Mouse (Mus musculus) liver, adult (tissue): ENCODE results near the gene AU022751.
"Not testable (repeated sequence)": the region's sequence is repeated elsewhere in the genome, so short reads cannot be mapped to it uniquely, and the experiment has no call there.

Source experiments
- GATA4 ChIP-seq: IDR thresholded peaks from 2 replicates; pipeline ENCODE4 v1.6.1; 2014; ENCODE audit warnings: mild to moderate bottlenecking, low read length; ENCODE audit not compliant: insufficient replicate concordance

AU022751 gene

GRCm38 (mm10) chrX:6082954-6083680, at the start of gene AU022751:
TSS of gene AU022751 (minus strand) at chrX:6083419.
- TF ChIP-seq GATA4, result no peak

DNA sequence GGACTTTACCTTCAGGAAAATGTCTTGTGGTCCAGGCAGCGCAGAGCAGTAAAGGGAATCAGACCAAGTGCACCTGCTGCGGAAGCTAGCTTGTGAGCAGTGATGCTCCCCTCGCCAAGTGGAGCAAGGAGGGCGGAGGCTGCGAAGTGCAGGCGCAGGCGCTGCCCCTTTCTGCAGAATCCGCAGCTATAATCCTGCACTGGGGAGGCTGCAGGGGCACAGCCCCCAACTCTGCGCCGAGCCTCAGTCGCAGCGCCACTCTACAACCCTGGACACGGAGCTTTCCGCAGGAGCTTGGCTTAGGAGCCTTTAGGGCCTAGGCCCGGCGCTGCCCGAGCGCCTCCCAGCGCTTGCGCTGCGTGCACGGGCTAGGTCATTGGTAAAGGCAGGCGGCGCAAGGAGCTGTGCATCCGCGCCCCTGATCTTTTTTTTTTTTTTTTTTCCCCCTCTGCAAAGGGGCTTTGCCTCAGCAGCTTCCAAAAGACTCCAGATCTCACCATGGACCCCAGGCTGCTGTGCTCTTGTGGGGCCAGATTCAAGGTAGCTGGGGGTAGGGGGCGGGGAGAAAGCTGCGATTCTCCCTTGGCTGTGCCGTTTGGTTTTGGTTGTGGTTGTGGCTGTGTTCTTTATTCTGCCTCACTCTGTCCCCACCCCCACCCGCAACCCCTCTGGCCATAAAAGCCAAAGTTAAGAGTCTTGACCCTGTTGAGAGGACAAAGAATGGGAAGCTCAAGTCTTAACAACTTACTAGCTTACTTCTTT, 9.0 kb upstream of the AU022751 start:
- TF ChIP-seq GATA4, result no peak

GRCm38 (mm10) chrX:6091547-6091946, 8.3 kb upstream of the AU022751 start:
- TF ChIP-seq GATA4, result no peak

DNA sequence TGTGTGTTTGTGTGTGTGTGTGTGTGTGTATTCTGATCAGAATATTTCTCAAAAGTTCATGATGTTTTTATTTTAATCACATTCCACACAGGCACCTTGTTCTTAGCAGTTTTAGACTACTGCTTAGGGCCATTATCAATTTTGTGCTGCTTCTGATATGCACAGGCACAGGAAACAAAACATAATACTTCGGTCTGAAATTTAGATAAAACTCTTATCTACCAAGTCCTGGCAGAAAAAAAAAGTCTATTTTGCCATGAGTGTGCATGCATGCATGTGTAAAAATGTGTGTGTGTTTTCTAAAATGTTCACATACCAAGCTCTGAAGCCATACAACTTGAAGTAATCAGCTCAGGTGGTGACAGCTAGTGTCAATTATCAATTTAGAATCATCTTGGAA, 21.7 kb downstream of the AU022751 start:
- TF ChIP-seq GATA4, result no peak

DNA sequence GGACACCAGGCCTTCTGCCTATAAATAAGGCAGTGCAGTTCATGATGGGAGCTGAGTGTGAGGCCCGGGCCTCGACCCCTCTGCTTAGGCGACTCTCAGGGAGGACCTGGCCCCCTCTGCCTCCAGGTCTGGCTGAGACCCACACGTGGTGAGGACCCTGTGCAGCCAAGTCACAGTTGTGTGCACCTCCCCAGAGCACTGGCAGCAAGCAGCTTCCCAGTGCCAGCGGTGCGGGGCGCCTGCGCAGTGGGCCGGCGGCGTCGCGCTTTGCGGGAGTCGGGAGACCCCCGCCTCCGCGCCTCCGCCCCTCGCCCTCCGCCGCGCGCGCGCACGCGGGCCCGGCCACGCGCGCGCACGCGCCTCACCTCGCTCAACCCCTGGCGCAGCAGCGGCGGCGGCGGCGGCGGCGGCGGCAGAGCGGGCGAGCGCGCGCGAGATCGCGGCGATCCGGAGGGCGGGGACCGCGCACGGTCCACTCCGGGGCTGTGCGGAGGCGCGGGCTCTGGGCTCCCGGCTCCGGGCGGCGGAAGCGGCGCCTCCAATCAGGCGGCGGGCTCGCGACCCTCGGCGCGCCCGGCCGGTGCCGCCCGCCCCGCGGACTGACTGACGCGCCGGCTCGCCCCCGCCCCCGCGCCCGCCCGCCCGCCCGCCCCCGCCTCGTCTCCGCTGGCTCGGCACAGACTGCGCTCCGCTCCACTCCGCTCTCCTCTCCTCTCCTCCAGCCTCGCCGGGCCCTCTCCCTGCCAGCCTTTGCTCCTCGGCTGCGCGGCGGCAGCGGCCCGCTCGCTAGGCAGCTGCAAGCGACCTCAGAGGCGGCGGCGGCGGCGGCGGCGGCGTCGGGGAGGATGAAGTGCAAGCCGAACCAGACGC, 35.9 kb downstream of the AU022751 start, which contains the start of gene Nudt11:
Gene Nudt11 (plus strand): TSS at position 388 of the 870 bp plus-strand sequence.
- not testable (repeated sequence) for TF ChIP-seq GATA4
